Mouse (Mus musculus): ENCODE measurements around the gene Mrpl28. TPM values are rescaled to one million over a fixed set of nuclear protein-coding genes. Genes with fewer than 3 reads are reported as not detected.

Gene Mrpl28
- polyA plus RNA-seq (2012; rRNA removed), result 47.8 and 58.0 TPM in 2 replicates
- polyA plus RNA-seq (2014; fragmentation: Nextera tagmentation; extraction: Ambion mirVana), result 121 and 129 TPM in 2 replicates

GRCm38 (mm10) chr17:26123267-26123684, at the start of gene Mrpl28:
Gene Mrpl28, plus strand, starts transcription at chr17:26123500.
- under 1% methylated on average over 32 of the region's 32 CpGs for WGBS (ENCODE audit: insufficient replicate concordance)
- H3K36me3 ChIP-seq (replicated peaks; ENCODE audit: control insufficient read depth, insufficient read depth, low read depth), result peaks cover 16% of the 10 kb centered on the region
- peak within 1 kb of the TSS; percentile 80 for H3K9ac ChIP-seq (replicated peaks)
- peak within 1 kb of the TSS; percentile 15 for H3K27ac ChIP-seq
- no peak for TF ChIP-seq CTCF (IDR thresholded peaks at IDR 0.05; ENCODE audit: low read depth)
- TF ChIP-seq EP300 (IDR thresholded peaks at IDR 0.05; ENCODE audit: low read depth), result no peak
- H3K4me1 ChIP-seq (replicated peaks; ENCODE audit: control insufficient read depth in 2 of 2, insufficient read depth in 2 of 2, low read length in 1 of 2), result peaks cover 6 to 10% of the 10 kb centered on the region in 2 experiments
- peak within 1 kb of the TSS; percentile 93 for H3K4me2 ChIP-seq (ENCODE audit: low read depth)
- ATAC-seq (ENCODE audit: insufficient read depth) (peak; percentile 84), DNase-seq (ENCODE audit: low read depth in 3 of 3, low spot score in 3 of 3) (peak; percentile 88 to 92 (median 92))
- H3K9me3 ChIP-seq (ENCODE audit: control insufficient read depth, low read length), result no peaks in the 10 kb centered on the region
- H3K4me3 ChIP-seq (ENCODE audit: insufficient read depth in 1 of 2, low read depth in 2 of 2, low read length in 2 of 2), result peak within 1 kb of the TSS; percentile 90 to 98
- H3K27me3 ChIP-seq (ENCODE audit: control insufficient read depth, insufficient read depth, low read length), result no peaks in the 10 kb centered on the region

GRCm38 (mm10) chr17:26075246-26075645, 48.1 kb upstream of the Mrpl28 start:
- Histone ChIP-seq H3K9me3 (ENCODE audit: control insufficient read depth, low read length) (no peaks in the 10 kb centered on the region), H3K27me3 (ENCODE audit: control insufficient read depth, insufficient read depth, low read length) (peaks cover 5% of the 10 kb centered on the region), H3K9ac (replicated peaks) (no peak overlapping the region), H3K4me3 (ENCODE audit: insufficient read depth in 1 of 2, low read depth in 2 of 2, low read length in 2 of 2) (no peak overlapping the region), H3K27ac (no peak overlapping the region), H3K4me2 (ENCODE audit: low read depth) (no peak overlapping the region), H3K4me1 (replicated peaks; ENCODE audit: control insufficient read depth in 2 of 2, insufficient read depth in 2 of 2, low read length in 1 of 2) (no peaks in the 10 kb centered on the region), H3K36me3 (replicated peaks; ENCODE audit: control insufficient read depth, insufficient read depth, low read depth) (no peaks in the 10 kb centered on the region)
- no peak for DNase-seq (ENCODE audit: low read depth in 3 of 3, low spot score in 3 of 3)
- ATAC-seq (ENCODE audit: insufficient read depth), result no peak
- WGBS (ENCODE audit: insufficient replicate concordance), result 54% methylated on average over 3 of the region's 3 CpGs
- no peak for TF ChIP-seq CTCF (IDR thresholded peaks at IDR 0.05; ENCODE audit: low read depth)

- Histone ChIP-seq H3K4me2 (ENCODE audit: low read depth) (no peak overlapping the region), H3K4me3 (ENCODE audit: insufficient read depth in 1 of 2, low read depth in 2 of 2, low read length in 2 of 2) (no peak overlapping the region), H3K9me3 (ENCODE audit: control insufficient read depth, low read length) (no peaks in the 10 kb centered on the region), H3K27me3 (ENCODE audit: control insufficient read depth, insufficient read depth, low read length) (no peaks in the 10 kb centered on the region), H3K4me1 (replicated peaks; ENCODE audit: control insufficient read depth in 2 of 2, insufficient read depth in 2 of 2, low read length in 1 of 2) (no peaks in the 10 kb centered on the region), H3K9ac (replicated peaks) (no peak overlapping the region), H3K36me3 (replicated peaks; ENCODE audit: control insufficient read depth, insufficient read depth, low read depth) (no peaks in the 10 kb centered on the region), H3K27ac (no peak overlapping the region)
- TF ChIP-seq EP300 (IDR thresholded peaks at IDR 0.05; ENCODE audit: low read depth) (no peak), CTCF (IDR thresholded peaks at IDR 0.05; ENCODE audit: low read depth) (no peak)
- DNase-seq (ENCODE audit: low read depth in 3 of 3, low spot score in 3 of 3) (no peak), ATAC-seq (ENCODE audit: insufficient read depth) (no peak)
- 50% methylated on average over 2 of the region's 2 CpGs for WGBS (ENCODE audit: insufficient replicate concordance)
Observed at GRCm38 (mm10) chr17:26078851-26079250, 44.4 kb upstream of the Mrpl28 start.

- Histone ChIP-seq H3K27me3 (ENCODE audit: control insufficient read depth, insufficient read depth, low read length) (no peaks in the 10 kb centered on the region), H3K4me1 (replicated peaks; ENCODE audit: control insufficient read depth in 2 of 2, insufficient read depth in 2 of 2, low read length in 1 of 2) (no peaks in the 10 kb centered on the region), H3K4me2 (ENCODE audit: low read depth) (no peak overlapping the region), H3K9me3 (ENCODE audit: control insufficient read depth, low read length) (no peaks in the 10 kb centered on the region), H3K4me3 (ENCODE audit: insufficient read depth in 1 of 2, low read depth in 2 of 2, low read length in 2 of 2) (no peak overlapping the region), H3K27ac (no peak overlapping the region), H3K36me3 (replicated peaks; ENCODE audit: control insufficient read depth, insufficient read depth, low read depth) (no peaks in the 10 kb centered on the region), H3K9ac (replicated peaks) (no peak overlapping the region)
- WGBS (ENCODE audit: insufficient replicate concordance), result 18% methylated on average over 2 of the region's 2 CpGs
- ATAC-seq (ENCODE audit: insufficient read depth) (no peak), DNase-seq (ENCODE audit: low read depth in 3 of 3, low spot score in 3 of 3) (no peak)
- TF ChIP-seq CTCF (IDR thresholded peaks at IDR 0.05; ENCODE audit: low read depth) (no peak), EP300 (IDR thresholded peaks at IDR 0.05; ENCODE audit: low read depth) (no peak)
Observed at GRCm38 (mm10) chr17:26080867-26081266, 42.4 kb upstream of the Mrpl28 start.

- Histone ChIP-seq H3K9ac (replicated peaks) (no peak overlapping the region), H3K4me2 (ENCODE audit: low read depth) (no peak overlapping the region), H3K27me3 (ENCODE audit: control insufficient read depth, insufficient read depth, low read length) (no peaks in the 10 kb centered on the region), H3K36me3 (replicated peaks; ENCODE audit: control insufficient read depth, insufficient read depth, low read depth) (no peaks in the 10 kb centered on the region), H3K4me3 (ENCODE audit: insufficient read depth in 1 of 2, low read depth in 2 of 2, low read length in 2 of 2) (no peak overlapping the region), H3K9me3 (ENCODE audit: control insufficient read depth, low read length) (no peaks in the 10 kb centered on the region), H3K27ac (no peak overlapping the region), H3K4me1 (replicated peaks; ENCODE audit: control insufficient read depth in 2 of 2, insufficient read depth in 2 of 2, low read length in 1 of 2) (no peaks in the 10 kb centered on the region)
- TF ChIP-seq EP300 (IDR thresholded peaks at IDR 0.05; ENCODE audit: low read depth) (no peak), CTCF (IDR thresholded peaks at IDR 0.05; ENCODE audit: low read depth) (no peak)
- ATAC-seq (ENCODE audit: insufficient read depth), result no peak
- no peak for DNase-seq (ENCODE audit: low read depth in 3 of 3, low spot score in 3 of 3)
- 66% methylated on average over 9 of the region's 9 CpGs for WGBS (ENCODE audit: insufficient replicate concordance)
Observed at GRCm38 (mm10) chr17:26087059-26087564, 36.2 kb upstream of the Mrpl28 start.

All from liver, embryonic 14.5 days (tissue).